Mouse (Mus musculus): Measurements from ENCODE around the gene Sh2b3.

DNA sequence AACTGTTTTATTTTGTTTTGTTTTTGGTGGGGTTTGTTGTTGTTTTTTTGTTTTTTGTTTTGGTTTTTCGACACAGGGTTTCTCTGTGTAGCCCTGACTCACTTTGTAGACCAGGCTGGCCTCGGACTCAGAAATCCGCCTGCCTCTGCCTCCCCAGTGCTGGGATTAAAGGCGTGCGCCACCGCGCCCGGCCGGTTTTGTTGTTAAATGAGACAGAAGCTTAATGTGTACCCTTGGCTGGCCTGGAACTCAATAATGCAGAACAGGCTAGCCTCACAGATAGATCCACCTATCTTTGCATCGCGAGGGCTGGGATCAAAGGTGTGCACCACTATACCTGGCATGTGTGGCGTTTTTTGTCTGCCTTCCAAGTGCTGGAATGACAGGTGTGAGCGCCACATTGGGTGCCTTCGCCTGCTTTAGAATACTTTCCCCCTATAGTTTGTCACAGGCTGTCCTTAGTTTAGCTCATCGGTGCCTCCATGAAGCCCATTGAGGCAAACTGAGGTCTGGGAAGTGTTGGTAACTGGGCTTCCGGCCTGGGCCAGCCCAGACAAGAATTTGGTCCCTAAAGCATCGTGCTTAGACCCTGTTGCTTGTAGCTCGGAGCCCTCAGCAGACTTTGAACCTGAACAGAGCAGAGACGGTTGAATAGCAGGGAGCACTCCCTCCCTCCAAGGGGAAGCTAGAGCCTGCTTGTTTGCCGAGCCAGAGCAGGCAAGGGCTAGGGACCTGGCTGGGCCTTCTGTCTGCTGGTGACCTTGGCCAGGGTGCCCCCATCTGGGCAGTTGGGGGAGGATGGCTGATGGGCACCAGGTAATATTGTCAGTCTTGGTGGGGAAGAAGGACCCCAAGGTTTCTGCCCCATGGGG lies 12.3 kb upstream of the Sh2b3 start:
- TF ChIP-seq CTCF (IDR thresholded peaks at IDR 0.05; ENCODE audit: low read depth) (no peak; the same call in 1 of the 2 replicates), EP300 (optimal IDR thresholded peaks at IDR 0.05) (no peak)
